Mouse (Mus musculus) myocyte (in vitro differentiated cells): ENCODE results near the gene Pitpnb. TPM values are rescaled to one million over a fixed set of nuclear protein-coding genes. Genes with fewer than 3 reads are reported as not detected.

Experiments used
- H3K27me3 ChIP-seq: one replicate; pipeline ENCODE4 v1.6.1; 2011; ENCODE audit not compliant: control insufficient read depth, insufficient read depth, insufficient read length
- H3K36me3 ChIP-seq: one replicate; pipeline ENCODE4 v1.6.1; 2011; ENCODE audit not compliant: control insufficient read depth, insufficient read depth
- H3K4me2 ChIP-seq: one replicate; pipeline ENCODE4 v1.6.1; 2011; ENCODE audit warnings: low read depth, control low read depth
- H3K4me3 ChIP-seq: one replicate; pipeline ENCODE4 v1.5.1; 2011; ENCODE audit warnings: mild to moderate bottlenecking, control low read depth, moderate library complexity
- H3K79me2 ChIP-seq: one replicate; pipeline ENCODE4 v1.6.1; 2011; ENCODE audit not compliant: control insufficient read depth, insufficient read depth
- H3ac ChIP-seq: one replicate; pipeline ENCODE4 v1.6.1; 2011; ENCODE audit not compliant: control insufficient read depth, insufficient read length
- CEBPB ChIP-seq: IDR thresholded peaks from 2 replicates; pipeline ENCODE4 v1.6.1; 2011; ENCODE audit warnings: mild to moderate bottlenecking, moderate library complexity; ENCODE audit not compliant: poor library complexity, insufficient read depth, severe bottlenecking
- E2F4 ChIP-seq: IDR thresholded peaks from one replicate; pipeline ENCODE4 v1.6.1; 2011; ENCODE audit warnings: mild to moderate bottlenecking, control low read depth, moderate library complexity; ENCODE audit not compliant: insufficient read depth
- MAX ChIP-seq: IDR thresholded peaks from one replicate; pipeline ENCODE4 v1.6.1; 2011; ENCODE audit warnings: low read depth, mild to moderate bottlenecking, control low read depth
- MYOD1 ChIP-seq, 3 experiments: IDR thresholded peaks; one replicate each; pipeline ENCODE4 v1.6.1; 2011; ENCODE audit warnings: control low read depth in 2 of 3, low read depth in 2 of 3, mild to moderate bottlenecking in 2 of 3, moderate library complexity in 1 of 3; ENCODE audit not compliant: insufficient read length in 2 of 3, control insufficient read depth in 1 of 3
- MYOG ChIP-seq, 3 experiments: IDR thresholded peaks; one replicate each; pipeline ENCODE4 v1.6.1; 2011; ENCODE audit warnings: control low read depth in 2 of 3, low read depth in 2 of 3, mild to moderate bottlenecking in 2 of 3; ENCODE audit not compliant: insufficient read length in 2 of 3, control insufficient read depth in 1 of 3, insufficient read depth in 1 of 3
- POLR2A ChIP-seq: IDR thresholded peaks from one replicate; pipeline ENCODE4 v1.6.1; 2011; ENCODE audit warnings: low read depth, mild to moderate bottlenecking, control low read depth, moderate library complexity; ENCODE audit not compliant: insufficient read length
- POLR2AphosphoS2 ChIP-seq: IDR thresholded peaks from one replicate; pipeline ENCODE4 v1.6.1; 2011; ENCODE audit warnings: low read depth, control low read depth; ENCODE audit not compliant: insufficient read length
- REST ChIP-seq: IDR thresholded peaks from one replicate; pipeline ENCODE4 v1.6.1; 2011; ENCODE audit warnings: mild to moderate bottlenecking, control low read depth, moderate library complexity; ENCODE audit not compliant: insufficient read depth, insufficient read length
- SRF ChIP-seq: IDR thresholded peaks from one replicate; pipeline ENCODE4 v1.6.1; 2011; ENCODE audit warnings: low read depth; ENCODE audit not compliant: control insufficient read depth, insufficient read length
- TCF12 ChIP-seq: IDR thresholded peaks from one replicate; pipeline ENCODE4 v1.6.1; 2011; ENCODE audit warnings: mild to moderate bottlenecking, control low read depth; ENCODE audit not compliant: poor library complexity, insufficient read depth, severe bottlenecking
- TCF3 ChIP-seq: IDR thresholded peaks from one replicate; pipeline ENCODE4 v1.6.1; 2011; ENCODE audit warnings: low read depth, control low read depth; ENCODE audit not compliant: insufficient read length
- USF1 ChIP-seq: IDR thresholded peaks from one replicate; pipeline ENCODE4 v1.6.1; 2011; ENCODE audit warnings: low read depth, mild to moderate bottlenecking, control low read depth, moderate library complexity
- polyA plus RNA-seq: library from polyadenylated mRNA; unstranded; fragments of >200 nt; fragmentation: generic; extraction: Trizol; gene quantifications from one replicate; pipeline ENCODE4 v1.2.1, GENCODE M21; 2012; ENCODE audit warnings: missing spikeins

Pitpnb gene
- polyA plus RNA-seq, 1 experiment, result 52.2 TPM

- Histone ChIP-seq H3K4me3 (no peak overlapping the region), H3ac (no peak overlapping the region), H3K79me2 (no peaks in the 10 kb centered on the region), H3K27me3 (peaks cover 82% of the 10 kb centered on the region), H3K4me2 (no peak overlapping the region), H3K36me3 (no peaks in the 10 kb centered on the region)
- TF ChIP-seq REST, result no peak
- no peak for TF ChIP-seq MAX
Observed at GRCm38 (mm10) chr5:111408470-111409105, 78.0 kb downstream of the Pitpnb start.

GRCm38 (mm10) chr5:111409412-111410044, 79.0 kb downstream of the Pitpnb start:
- Histone ChIP-seq H3ac (no peak overlapping the region), H3K36me3 (no peaks in the 10 kb centered on the region), H3K79me2 (no peaks in the 10 kb centered on the region), H3K27me3 (peaks cover 84% of the 10 kb centered on the region), H3K4me3 (no peak overlapping the region), H3K4me2 (no peak overlapping the region)
- no peak for TF ChIP-seq MYOD1 (IDR thresholded peaks at IDR 0.05; ENCODE audit: control insufficient read depth in 1 of 3, insufficient read length in 2 of 3, low read depth in 2 of 3)
- TF ChIP-seq REST, result no peak
- no peak for TF ChIP-seq POLR2A
- TF ChIP-seq TCF3, result no peak
- TF ChIP-seq TCF12, result no peak
- TF ChIP-seq MAX, result no peak
- TF ChIP-seq MYOG (IDR thresholded peaks at IDR 0.05; ENCODE audit: control insufficient read depth in 1 of 3, insufficient read depth in 1 of 3, insufficient read length in 2 of 3, low read depth in 2 of 3), result no peak
- no peak for TF ChIP-seq POLR2AphosphoS2
- no peak for TF ChIP-seq E2F4
- no peak for TF ChIP-seq CEBPB
- no peak for TF ChIP-seq USF1
- TF ChIP-seq SRF, result no peak

- H3ac ChIP-seq, result no peak overlapping the region
- H3K36me3 ChIP-seq, result no peaks in the 10 kb centered on the region
- no peak overlapping the region for H3K4me3 ChIP-seq
- no peak overlapping the region for H3K4me2 ChIP-seq
- H3K27me3 ChIP-seq, result peaks cover 74% of the 10 kb centered on the region
- H3K79me2 ChIP-seq, result no peaks in the 10 kb centered on the region
- TF ChIP-seq REST, result no peak
Observed at GRCm38 (mm10) chr5:111410665-111411064, 80.1 kb downstream of the Pitpnb start.

GRCm38 (mm10) chr5:111414192-111414591, 83.6 kb downstream of the Pitpnb start:
- H3K36me3 ChIP-seq, result no peaks in the 10 kb centered on the region
- peaks cover 75% of the 10 kb centered on the region for H3K27me3 ChIP-seq
- no peaks in the 10 kb centered on the region for H3K79me2 ChIP-seq
- no peak overlapping the region for H3K4me3 ChIP-seq
- H3K4me2 ChIP-seq, result no peak overlapping the region
- no peak overlapping the region for H3ac ChIP-seq
- TF ChIP-seq USF1, result no peak
- no peak for TF ChIP-seq TCF12
- no peak for TF ChIP-seq CEBPB

- no peak overlapping the region for H3K4me2 ChIP-seq
- no peaks in the 10 kb centered on the region for H3K36me3 ChIP-seq
- H3K27me3 ChIP-seq, result peaks cover 75% of the 10 kb centered on the region
- no peaks in the 10 kb centered on the region for H3K79me2 ChIP-seq
- H3ac ChIP-seq, result no peak overlapping the region
- TF ChIP-seq SRF (no peak), MYOG (IDR thresholded peaks at IDR 0.05; ENCODE audit: control insufficient read depth in 1 of 3, insufficient read depth in 1 of 3, insufficient read length in 2 of 3, low read depth in 2 of 3) (no peak), POLR2A (no peak), REST (no peak)
- no peak overlapping the region for H3K4me3 ChIP-seq
Observed at GRCm38 (mm10) chr5:111414770-111415249, 84.2 kb downstream of the Pitpnb start.

GRCm38 (mm10) chr5:111415575-111415974, 85.0 kb downstream of the Pitpnb start:
- no peaks in the 10 kb centered on the region for H3K79me2 ChIP-seq
- TF ChIP-seq TCF3 (no peak), REST (no peak), MYOD1 (IDR thresholded peaks at IDR 0.05; ENCODE audit: control insufficient read depth in 1 of 3, insufficient read length in 2 of 3, low read depth in 2 of 3) (no peak), SRF (no peak), POLR2A (no peak), USF1 (no peak), CEBPB (no peak), MAX (no peak), POLR2AphosphoS2 (no peak), E2F4 (no peak), TCF12 (no peak), MYOG (IDR thresholded peaks at IDR 0.05; ENCODE audit: control insufficient read depth in 1 of 3, insufficient read depth in 1 of 3, insufficient read length in 2 of 3, low read depth in 2 of 3) (no peak)
- H3K36me3 ChIP-seq, result no peaks in the 10 kb centered on the region
- no peak overlapping the region for H3K4me3 ChIP-seq
- H3K27me3 ChIP-seq, result peaks cover 75% of the 10 kb centered on the region
- no peak overlapping the region for H3ac ChIP-seq
- no peak overlapping the region for H3K4me2 ChIP-seq
